Mouse (Mus musculus): Measurements from ENCODE around the gene Tas1r1. TPM values are rescaled to one million over a fixed set of nuclear protein-coding genes. Genes with fewer than 3 reads are reported as not detected.

Tas1r1 gene
- polyA plus RNA-seq, 1 experiment from 2014 or later = 0.07 TPM

GRCm38 (mm10) chr4:152027524-152027923 lies 10.8 kb downstream of the Tas1r1 start, which contains the start of gene Zbtb48:
Zbtb48 (minus strand) TSS chr4:152027671.
- H3K4me3 ChIP-seq (ENCODE audit: low read depth, low read length) = peak within 1 kb of the TSS; percentile 61
- no peaks in the 10 kb centered on the region for H3K9me3 ChIP-seq (ENCODE audit: low read length)
- WGBS (ENCODE audit: insufficient replicate concordance) = 5% methylated on average over 29 of the region's 35 CpGs
- peak within 1 kb of the TSS; percentile 87 for H3K27ac ChIP-seq (ENCODE audit: low read depth)
- H3K4me1 ChIP-seq (ENCODE audit: insufficient read depth) = peaks cover 31% of the 10 kb centered on the region
- TF ChIP-seq EP300 (IDR thresholded peaks at IDR 0.05; ENCODE audit: low read depth) = no peak
- no peak for TF ChIP-seq CTCF (IDR thresholded peaks at IDR 0.05; ENCODE audit: low read depth)
- ATAC-seq (peak; percentile 96), DNase-seq (peak; percentile 97)
- H3K4me2 ChIP-seq (ENCODE audit: low read depth, low read length) = peak within 1 kb of the TSS; percentile 98
- H3K9ac ChIP-seq (replicated peaks) = peak within 1 kb of the TSS; percentile 75
- peaks cover 9% of the 10 kb centered on the region; the same call in 1 of the 2 replicates for H3K36me3 ChIP-seq (replicated peaks; ENCODE audit: insufficient read depth, low read length)
- no peaks in the 10 kb centered on the region for H3K27me3 ChIP-seq (ENCODE audit: insufficient read depth, low read length)

DNA sequence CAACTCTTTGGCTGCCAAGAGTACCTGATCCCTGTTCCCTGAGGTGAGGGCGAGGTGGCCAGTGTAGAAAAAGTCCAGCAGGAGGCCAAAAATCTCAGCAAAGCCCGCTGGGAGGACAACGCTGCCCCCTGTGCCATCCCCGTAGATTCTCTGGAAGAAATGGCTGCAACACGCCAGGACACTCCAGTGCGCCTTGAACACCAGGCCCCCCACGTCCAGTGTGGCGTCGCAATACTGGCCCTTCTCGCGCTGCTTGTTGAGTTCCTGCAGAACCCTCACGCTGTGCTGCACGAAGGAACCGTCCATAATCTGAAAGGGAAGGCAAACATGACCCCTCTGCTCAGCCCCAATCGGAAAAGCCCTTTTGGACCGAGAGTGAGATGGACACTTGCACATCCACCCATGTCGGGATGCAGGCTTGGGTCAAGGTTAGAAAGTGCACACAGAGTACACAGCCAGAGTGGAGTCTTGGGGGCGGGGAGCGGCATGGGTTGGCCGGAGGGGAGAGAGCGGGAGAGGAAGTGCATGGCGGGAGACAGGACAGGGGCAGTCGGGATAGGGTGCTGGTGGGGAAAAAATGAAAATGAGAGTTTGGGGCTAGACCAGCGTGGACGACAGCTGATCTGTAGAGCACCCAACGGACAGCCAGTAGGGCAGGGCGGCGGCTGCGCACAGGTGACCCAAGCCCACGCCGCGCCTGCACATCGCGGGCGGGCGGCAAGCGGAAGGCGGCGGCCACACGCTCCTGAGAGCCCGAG lies 11.4 kb downstream of the Tas1r1 start:
- H3K9ac ChIP-seq (replicated peaks) = peak overlapping the region; percentile 75
- ATAC-seq (peak; percentile 75), DNase-seq (peak; percentile 77)
- peaks cover 12% of the 10 kb centered on the region for H3K36me3 ChIP-seq (replicated peaks; ENCODE audit: insufficient read depth, low read length)
- no peaks in the 10 kb centered on the region for H3K27me3 ChIP-seq (ENCODE audit: insufficient read depth, low read length)
- H3K4me2 ChIP-seq (ENCODE audit: low read depth, low read length) = peak overlapping the region; percentile 98
- H3K9me3 ChIP-seq (ENCODE audit: low read length) = no peaks in the 10 kb centered on the region
- WGBS (ENCODE audit: insufficient replicate concordance) = 3% methylated on average over 35 of the region's 41 CpGs
- H3K4me1 ChIP-seq (ENCODE audit: insufficient read depth) = peaks cover 31% of the 10 kb centered on the region
- H3K27ac ChIP-seq (ENCODE audit: low read depth) = peak overlapping the region; percentile 87
- H3K4me3 ChIP-seq (ENCODE audit: low read depth, low read length) = peak overlapping the region; percentile 61
- TF ChIP-seq CTCF (IDR thresholded peaks at IDR 0.05; ENCODE audit: low read depth) (peak; percentile 19; the same call in 1 of the 2 replicates), EP300 (IDR thresholded peaks at IDR 0.05; ENCODE audit: low read depth) (no peak)

- Histone ChIP-seq H3K36me3 (replicated peaks; ENCODE audit: insufficient read depth, low read length) (peaks cover 35% of the 10 kb centered on the region), H3K27ac (ENCODE audit: low read depth) (no peak overlapping the region), H3K4me3 (ENCODE audit: low read depth, low read length) (no peak overlapping the region), H3K9me3 (ENCODE audit: low read length) (no peaks in the 10 kb centered on the region), H3K4me2 (ENCODE audit: low read depth, low read length) (0 out of 2 replicates have a peak overlapping the region, but pooled peaks have one; percentile 4), H3K4me1 (ENCODE audit: insufficient read depth) (peaks cover 31% of the 10 kb centered on the region), H3K9ac (replicated peaks) (no peak overlapping the region), H3K27me3 (ENCODE audit: insufficient read depth, low read length) (no peaks in the 10 kb centered on the region)
- no peak for TF ChIP-seq EP300 (IDR thresholded peaks at IDR 0.05; ENCODE audit: low read depth)
- TF ChIP-seq CTCF (IDR thresholded peaks at IDR 0.05; ENCODE audit: low read depth) = no peak
- 89% methylated on average over 11 of the region's 11 CpGs for WGBS (ENCODE audit: insufficient replicate concordance)
- DNase-seq (no peak), ATAC-seq (no peak)
These were observed 13.8 kb downstream of the Tas1r1 start for GRCm38 (mm10) chr4:152024525-152024924.

- H3K4me1 ChIP-seq (ENCODE audit: insufficient read depth) = peaks cover 21% of the 10 kb centered on the region
- no peak overlapping the region for H3K27ac ChIP-seq (ENCODE audit: low read depth)
- 79% methylated on average over 8 of the region's 8 CpGs for WGBS (ENCODE audit: insufficient replicate concordance)
- H3K9me3 ChIP-seq (ENCODE audit: low read length) = no peaks in the 10 kb centered on the region
- H3K9ac ChIP-seq (replicated peaks) = no peak overlapping the region
- no peak overlapping the region for H3K4me2 ChIP-seq (ENCODE audit: low read depth, low read length)
- TF ChIP-seq EP300 (IDR thresholded peaks at IDR 0.05; ENCODE audit: low read depth) (no peak), CTCF (IDR thresholded peaks at IDR 0.05; ENCODE audit: low read depth) (no peak)
- no peak for ATAC-seq
- H3K27me3 ChIP-seq (ENCODE audit: insufficient read depth, low read length) = no peaks in the 10 kb centered on the region
- DNase-seq = no peak
- H3K4me3 ChIP-seq (ENCODE audit: low read depth, low read length) = no peak overlapping the region
- H3K36me3 ChIP-seq (replicated peaks; ENCODE audit: insufficient read depth, low read length) = peaks cover 43% of the 10 kb centered on the region
These were observed 15.9 kb downstream of the Tas1r1 start for GRCm38 (mm10) chr4:152022506-152022905.

GRCm38 (mm10) chr4:152021568-152022097 lies 16.7 kb downstream of the Tas1r1 start:
- TF ChIP-seq EP300 (IDR thresholded peaks at IDR 0.05; ENCODE audit: low read depth) = no peak
- TF ChIP-seq CTCF (IDR thresholded peaks at IDR 0.05; ENCODE audit: low read depth) = peak; percentile 43; the same call in 1 of the 2 replicates
- Histone ChIP-seq H3K4me1 (ENCODE audit: insufficient read depth) (peaks cover 17% of the 10 kb centered on the region), H3K36me3 (replicated peaks; ENCODE audit: insufficient read depth, low read length) (peaks cover 43% of the 10 kb centered on the region), H3K27ac (ENCODE audit: low read depth) (no peak overlapping the region), H3K9ac (replicated peaks) (no peak overlapping the region), H3K4me3 (ENCODE audit: low read depth, low read length) (no peak overlapping the region), H3K9me3 (ENCODE audit: low read length) (no peaks in the 10 kb centered on the region), H3K4me2 (ENCODE audit: low read depth, low read length) (no peak overlapping the region), H3K27me3 (ENCODE audit: insufficient read depth, low read length) (no peaks in the 10 kb centered on the region)
- no peak for DNase-seq
- WGBS (ENCODE audit: insufficient replicate concordance) = 82% methylated on average over 12 of the region's 12 CpGs
- ATAC-seq = no peak

- Histone ChIP-seq H3K4me2 (ENCODE audit: low read depth, low read length) (no peak overlapping the region), H3K4me1 (ENCODE audit: insufficient read depth) (peaks cover 1% of the 10 kb centered on the region; the same call in 1 of the 2 replicates), H3K27me3 (ENCODE audit: insufficient read depth, low read length) (no peaks in the 10 kb centered on the region), H3K9me3 (ENCODE audit: low read length) (no peaks in the 10 kb centered on the region), H3K9ac (replicated peaks) (no peak overlapping the region), H3K36me3 (replicated peaks; ENCODE audit: insufficient read depth, low read length) (peaks cover 50% of the 10 kb centered on the region), H3K27ac (ENCODE audit: low read depth) (no peak overlapping the region), H3K4me3 (ENCODE audit: low read depth, low read length) (no peak overlapping the region)
- ATAC-seq (no peak), DNase-seq (no peak)
- no peak for TF ChIP-seq EP300 (IDR thresholded peaks at IDR 0.05; ENCODE audit: low read depth)
- no peak for TF ChIP-seq CTCF (IDR thresholded peaks at IDR 0.05; ENCODE audit: low read depth)
- 90% methylated on average over 21 of the region's 21 CpGs for WGBS (ENCODE audit: insufficient replicate concordance)
These were observed 18.3 kb downstream of the Tas1r1 start for GRCm38 (mm10) chr4:152020024-152020423.

Measured in liver, postnatal 0 days (tissue).